Mouse (Mus musculus) Patski (cell line): Measurements from ENCODE around the gene Mamdc4. TPM values are rescaled to one million over a fixed set of nuclear protein-coding genes. Genes with fewer than 3 reads are reported as not detected.
A peak's percentile ranks its signal among the peaks of the same experiment; 100 is the strongest.

ENCODE experiments used
- ATAC-seq: fragments of 100-300 bp; one replicate; pipeline ENCODE4 v1.8.0; 2021
- CTCF ChIA-PET: fragments of 350-600 bp; sonication (Branson Sonifier 250); formaldehyde crosslinking; loops from one replicate; lab custom pipeline; 2022; ENCODE audit warnings: inconsistent platforms; lab: Charles Lee
- POLR2A ChIA-PET: fragments of 350-600 bp; sonication (Branson Sonifier 250); formaldehyde crosslinking; loops from one replicate; lab custom pipeline; 2022; ENCODE audit warnings: antibody characterized with exemption, inconsistent platforms; lab: Charles Lee
- DNase-seq: peaks from one replicate; pipeline ENCODE4 v3.0.0-alpha.2; 2011; ENCODE audit warnings: low read depth, low spot score
- H3K27me3 ChIP-seq: fragments of 371-371 bp; one replicate; pipeline ENCODE4 v1.5.1; 2021
- CTCF ChIP-seq: fragments of 100-300 bp; IDR thresholded peaks from one replicate; pipeline ENCODE4 v1.5.1; 2021
- in situ Hi-C: fragments of 300-500 bp; cut with MboI; formaldehyde crosslinking; loops from 3 replicates; pipeline ENCODE4 v1.11.1; 2018; ENCODE audit warnings: low pct_unique_long_range_greater_than_20kb, mixed read lengths
- polyA plus RNA-seq: library from polyadenylated mRNA; unstranded; gene quantifications from one replicate; pipeline ENCODE4 v1.2.3, GENCODE M21; 2021

The Mamdc4 gene
- polyA plus RNA-seq, 1 experiment from 2014 or later: 15.4 TPM

DNA sequence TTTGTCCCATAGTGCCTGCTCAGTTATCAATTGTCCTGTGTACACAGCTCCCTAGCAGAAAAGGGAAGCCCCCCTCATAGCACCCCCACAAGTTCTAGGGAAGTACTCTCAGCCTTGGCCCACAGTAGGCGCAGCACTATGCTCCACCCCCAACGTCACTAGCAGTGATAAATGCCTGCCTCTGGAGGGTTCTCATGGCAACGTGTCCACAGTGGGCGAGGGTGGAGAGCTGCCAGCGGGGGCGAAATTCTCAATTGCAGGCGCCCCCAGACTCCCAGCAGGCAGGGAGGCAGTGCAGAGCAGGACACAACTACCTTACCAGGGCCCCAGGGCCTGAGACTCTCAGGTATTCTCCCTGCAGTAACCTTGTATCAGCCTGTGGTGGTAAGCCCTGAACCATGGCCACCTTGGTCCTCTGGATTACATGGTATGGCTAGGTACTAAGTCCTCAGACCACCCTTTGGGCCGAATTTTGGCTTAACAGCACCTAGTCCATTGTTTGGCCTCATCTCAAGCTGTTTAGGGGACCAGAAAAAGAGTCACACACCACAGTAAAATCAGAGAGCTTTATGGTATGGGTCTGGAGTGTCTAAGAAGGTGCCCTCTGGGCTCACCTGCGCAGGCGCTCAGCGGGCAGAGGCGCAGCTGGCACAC, 7.9 kb upstream of the Mamdc4 start:
- no peak for DNase-seq
- CTCF ChIA-PET: interaction anchor here (0.8 to 3.2 kb wide), 8 partner anchors 9 to 38 kb away, joined by 3 to 30 read pairs (median 4); partner anchors contain the start of genes Edf1 and Rabl6
- no peak for ATAC-seq
- H3K27me3 ChIP-seq: no peaks in the 10 kb centered on the region
- no peak for TF ChIP-seq CTCF
- POLR2A ChIA-PET: interaction anchor here (0.8 kb wide), 1 partner anchor 26 kb away, joined by 3 read pairs; no protein-coding TSS in a partner anchor
- in situ Hi-C loops: no loop called here

DNA sequence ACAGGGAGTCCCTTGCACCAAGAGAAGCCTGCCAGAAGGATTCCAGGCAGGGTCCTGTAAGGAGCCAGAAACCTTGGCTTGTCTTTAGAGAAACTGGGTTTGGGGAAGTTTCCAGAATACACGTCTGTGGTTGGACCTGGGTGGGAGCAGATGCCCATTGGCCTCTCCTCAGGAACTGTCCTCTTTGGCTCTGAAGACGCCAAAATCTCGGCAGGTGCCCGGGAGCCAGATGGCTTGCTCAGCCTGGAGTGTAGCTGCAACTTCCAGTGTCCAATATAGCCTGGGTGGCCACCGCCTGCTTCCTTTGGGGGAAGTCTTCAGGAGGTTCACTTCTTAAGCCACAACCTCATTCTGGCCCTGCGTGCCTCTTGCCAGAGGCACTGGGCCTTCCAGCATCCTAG, 7.3 kb upstream of the Mamdc4 start:
- DNase-seq (no peak), ATAC-seq (no peak)
- TF ChIP-seq CTCF: no peak
- CTCF ChIA-PET: interaction anchor here (0.8 to 3.2 kb wide), 11 partner anchors 10 to 152 kb away, joined by 3 to 30 read pairs (median 4); partner anchors contain the start of genes Edf1 and Rabl6
- POLR2A ChIA-PET: interaction anchor here (0.8 to 1.3 kb wide), 2 partner anchors 24 to 27 kb away, joined by 3 to 6 read pairs; partner anchors contain the start of gene Edf1
- in situ Hi-C loops: no loop called here
- no peaks in the 10 kb centered on the region for H3K27me3 ChIP-seq

- ChIA-PET POLR2A (interaction anchor here (0.8 to 1.3 kb wide), 2 partner anchors 24 to 27 kb away, joined by 3 to 6 read pairs; partner anchors contain the start of gene Edf1), CTCF (interaction anchor here (0.7 to 3.2 kb wide), 13 partner anchors 9 to 152 kb away, joined by 3 to 30 read pairs (median 4); partner anchors contain the start of genes Edf1 and Rabl6)
- H3K27me3 ChIP-seq: no peaks in the 10 kb centered on the region
- no peak for TF ChIP-seq CTCF
- DNase-seq: no peak
- peak; percentile 64 for ATAC-seq
- in situ Hi-C loops: no loop called here
Observed at GRCm38 (mm10) chr2:25581294-25581864, 6.7 kb upstream of the Mamdc4 start, which contains the start of gene Ajm1. TSS of gene Ajm1 (minus strand) at chr2:25581757.

GRCm38 (mm10) chr2:25580621-25581101, 6.0 kb upstream of the Mamdc4 start:
- ChIA-PET POLR2A (interaction anchor here (0.5 to 1.3 kb wide), 3 partner anchors 23 to 829 kb away, joined by 3 to 6 read pairs (median 4); partner anchors contain the start of genes Edf1 and Inpp5e), CTCF (interaction anchor here (0.7 to 3.2 kb wide), 9 partner anchors 11 to 151 kb away, joined by 3 to 30 read pairs (median 4); partner anchors contain the start of gene Edf1)
- no peak for TF ChIP-seq CTCF
- ATAC-seq: no peak
- in situ Hi-C loops: no loop called here
- no peaks in the 10 kb centered on the region for H3K27me3 ChIP-seq
- DNase-seq: no peak

DNA sequence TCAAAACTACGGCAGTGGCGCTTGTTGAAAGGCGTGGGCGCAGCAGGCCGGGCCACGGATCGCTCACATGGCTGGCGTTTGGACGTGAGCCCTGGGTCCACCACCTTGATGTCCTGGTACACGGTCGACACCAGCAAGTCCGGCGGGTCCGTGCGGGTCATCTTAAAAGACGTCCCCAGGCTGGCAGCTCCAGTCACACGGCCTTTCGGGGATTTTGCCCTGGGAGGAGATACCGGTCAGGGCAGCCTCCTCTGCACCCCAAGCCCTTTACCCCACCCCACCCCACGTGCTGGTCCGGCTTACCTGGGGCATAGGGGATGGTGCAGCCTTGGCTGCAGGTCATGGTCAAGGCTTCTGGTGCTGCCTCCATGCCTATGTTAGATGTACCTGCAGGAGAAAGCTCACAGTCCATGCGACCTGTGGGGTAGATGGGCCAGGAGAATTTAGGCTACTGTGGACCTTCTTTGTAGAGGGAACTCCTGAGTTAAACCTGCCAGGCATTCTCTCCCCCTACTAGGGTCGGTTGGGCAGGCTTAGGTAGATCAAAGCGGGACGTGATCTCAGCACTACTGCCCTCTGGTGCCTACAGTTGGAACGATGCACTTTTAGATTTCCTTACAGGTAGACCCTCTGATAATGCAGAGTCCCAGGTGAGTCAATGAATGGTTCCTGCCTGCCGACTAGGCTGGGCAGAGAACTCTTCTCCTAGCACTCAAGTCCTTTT, 5.3 kb upstream of the Mamdc4 start:
- no peak for TF ChIP-seq CTCF
- CTCF ChIA-PET: interaction anchor here (0.7 to 3.2 kb wide), 3 partner anchors 12 to 73 kb away, joined by 3 to 30 read pairs (median 10); no protein-coding TSS in a partner anchor
- in situ Hi-C loops: no loop called here
- POLR2A ChIA-PET: interaction anchor here (0.9 kb wide), 1 partner anchor 27 kb away, joined by 3 read pairs; no protein-coding TSS in a partner anchor
- no peak for DNase-seq
- no peaks in the 10 kb centered on the region for H3K27me3 ChIP-seq
- no peak for ATAC-seq

- DNase-seq (no peak), ATAC-seq (no peak)
- ChIA-PET CTCF (interaction anchor here (3.2 kb wide), 1 partner anchor 12 kb away, joined by 30 read pairs; no protein-coding TSS in a partner anchor), POLR2A (no interaction called here)
- in situ Hi-C loops: no loop called here
- no peaks in the 10 kb centered on the region for H3K27me3 ChIP-seq
- TF ChIP-seq CTCF: no peak
Observed at GRCm38 (mm10) chr2:25578796-25579736, 4.4 kb upstream of the Mamdc4 start.

DNA sequence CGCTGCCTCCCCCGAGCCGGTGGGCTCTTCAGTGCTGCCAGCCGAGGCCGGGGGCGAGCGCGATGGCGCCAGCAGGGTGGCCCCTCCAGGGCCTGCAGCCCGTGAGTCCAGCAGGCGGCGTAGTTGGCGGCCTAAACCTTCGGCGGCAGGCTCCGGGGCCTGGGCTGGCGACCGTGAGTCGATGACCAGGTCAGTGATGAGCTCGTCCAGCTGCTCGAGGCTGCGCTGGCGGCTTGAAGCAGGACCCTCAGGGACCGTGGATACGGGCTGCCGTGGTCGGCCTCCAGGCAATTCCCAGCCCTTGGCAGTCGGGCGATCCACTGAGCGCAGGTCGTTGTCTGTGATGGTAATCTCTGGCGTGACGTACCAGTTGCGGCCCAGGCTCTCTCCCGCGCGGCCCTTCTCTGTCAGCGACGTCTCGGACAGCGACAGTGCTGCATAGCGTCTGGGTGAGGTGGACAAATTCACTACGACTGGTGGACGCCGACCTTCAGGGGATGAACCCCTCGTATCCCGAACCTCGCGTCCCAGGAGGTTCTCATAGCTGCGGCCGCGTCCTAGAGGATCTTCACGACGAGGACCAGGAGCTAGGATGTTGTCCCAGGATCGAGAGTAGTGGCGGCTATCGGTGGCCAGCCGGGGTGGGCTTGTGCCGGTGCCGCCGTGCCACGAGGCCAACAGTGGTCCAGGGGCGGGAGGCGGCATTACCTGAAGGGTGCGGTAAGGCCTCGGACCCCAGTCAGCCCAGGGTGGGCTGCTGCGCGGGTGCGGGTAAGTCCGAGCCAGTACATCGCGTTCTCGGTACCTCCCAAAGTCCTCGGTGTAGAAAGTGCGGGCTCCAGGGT, 3.5 kb upstream of the Mamdc4 start:
- in situ Hi-C loops: no loop called here
- H3K27me3 ChIP-seq: no peaks in the 10 kb centered on the region
- DNase-seq: no peak
- no peak for ATAC-seq
- CTCF ChIA-PET: interaction anchor here (1.2 kb wide), 1 partner anchor 14 kb away, joined by 6 read pairs; no protein-coding TSS in a partner anchor
- POLR2A ChIA-PET: interaction anchor here (0.5 kb wide), 1 partner anchor 212 kb away, joined by 4 read pairs; the partner anchor contains the start of gene Uap1l1
- TF ChIP-seq CTCF: no peak
